Mouse (Mus musculus) MN1 (cell line): ENCODE results near the gene Nop2.

Experiments used
- DNase-seq: peaks from one replicate; pipeline ENCODE4 v3.0.0-alpha.2; 2016; ENCODE audit warnings: low spot score

The Nop2 gene

GRCm38 (mm10) chr6:125109371-125109770 lies 22.3 kb upstream of the Nop2 start:
- DNase-seq = no peak

GRCm38 (mm10) chr6:125110927-125111326 lies 20.8 kb upstream of the Nop2 start:
- no peak for DNase-seq

GRCm38 (mm10) chr6:125112553-125112952 lies 19.2 kb upstream of the Nop2 start:
- no peak for DNase-seq

GRCm38 (mm10) chr6:125119387-125119786 lies 12.3 kb upstream of the Nop2 start:
- no peak for DNase-seq

GRCm38 (mm10) chr6:125128724-125129123 lies 3.0 kb upstream of the Nop2 start:
- no peak for DNase-seq

GRCm38 (mm10) chr6:125129710-125130402 lies 1.9 kb upstream of the Nop2 start:
- DNase-seq = no peak

- DNase-seq = no peak
These were observed 761 bp downstream of the Nop2 start for GRCm38 (mm10) chr6:125132470-125132869.

GRCm38 (mm10) chr6:125137002-125137671 lies 5.4 kb downstream of the Nop2 start:
- peak; percentile 48 for DNase-seq

GRCm38 (mm10) chr6:125139747-125140146 lies 8.0 kb downstream of the Nop2 start:
- no peak for DNase-seq

- DNase-seq = peak; percentile 71
These were observed 10.7 kb downstream of the Nop2 start for GRCm38 (mm10) chr6:125142436-125142835.

- DNase-seq = peak; percentile 62
These were observed 11.4 kb downstream of the Nop2 start for GRCm38 (mm10) chr6:125143128-125143527.

GRCm38 (mm10) chr6:125143904-125144303 lies 12.2 kb downstream of the Nop2 start:
- no peak for DNase-seq

GRCm38 (mm10) chr6:125145001-125145400 lies 13.3 kb downstream of the Nop2 start, which contains the start of gene Iffo1:
Iffo1 (plus strand) TSS chr6:125145241.
- peak; percentile 87 for DNase-seq

- peak; percentile 58 for DNase-seq
These were observed 13.8 kb downstream of the Nop2 start for GRCm38 (mm10) chr6:125145479-125145951.

GRCm38 (mm10) chr6:125146148-125146547 lies 14.4 kb downstream of the Nop2 start:
- DNase-seq = no peak

- DNase-seq = peak; percentile 71
These were observed 15.1 kb downstream of the Nop2 start for GRCm38 (mm10) chr6:125146797-125147196.

- no peak for DNase-seq
These were observed 15.6 kb downstream of the Nop2 start for GRCm38 (mm10) chr6:125147329-125147728.

GRCm38 (mm10) chr6:125148251-125148925 lies 16.7 kb downstream of the Nop2 start:
- peak; percentile 64 for DNase-seq

GRCm38 (mm10) chr6:125148926-125149568 lies 17.3 kb downstream of the Nop2 start:
- peak; percentile 63 for DNase-seq

- DNase-seq = no peak
These were observed 17.9 kb downstream of the Nop2 start for GRCm38 (mm10) chr6:125149569-125149950.

GRCm38 (mm10) chr6:125152212-125153017 lies 20.7 kb downstream of the Nop2 start:
- DNase-seq = peak; percentile 80

- DNase-seq = no peak
These were observed 21.3 kb downstream of the Nop2 start for GRCm38 (mm10) chr6:125153018-125153389.
